Mouse (Mus musculus) hindbrain, postnatal 0 days (tissue): ENCODE data around the gene Olfr317. TPM values are rescaled to one million over a fixed set of nuclear protein-coding genes. Genes with fewer than 3 reads are reported as not detected.
"Not testable (repeated sequence)": the region's sequence is repeated elsewhere in the genome, so short reads cannot be mapped to it uniquely, and the experiment has no call there.

ENCODE experiments used
- ATAC-seq: fragments of 200-750 bp; cut with Nextera tagmentation; 2 replicates; pipeline ENCODE4 v1.8.0; 2017; ENCODE audit warnings: mild to moderate bottlenecking, moderate TSS enrichment, moderate library complexity
- DNase-seq: peaks from one replicate; pipeline ENCODE4 v3.0.0-alpha.2; 2015; ENCODE audit warnings: low spot score
- H3K27ac ChIP-seq: fragments of 300-500 bp; sonication (generic); 2 replicates; pipeline ENCODE4 v1.5.1; 2014; ENCODE audit warnings: mild to moderate bottlenecking
- H3K27me3 ChIP-seq: fragments of 300-500 bp; sonication (generic); 2 replicates; pipeline ENCODE4 v1.6.1; 2014; ENCODE audit warnings: low read length, mixed read lengths; ENCODE audit not compliant: insufficient read depth
- H3K36me3 ChIP-seq: fragments of 300-500 bp; sonication (generic); 2 replicates; pipeline ENCODE4 v1.6.1; 2014; ENCODE audit warnings: low read length, mixed read lengths; ENCODE audit not compliant: insufficient read depth
- H3K4me1 ChIP-seq: fragments of 300-500 bp; sonication (generic); 2 replicates; pipeline ENCODE4 v1.6.1; 2014; ENCODE audit warnings: antibody characterized with exemption, low read length, mixed read lengths; ENCODE audit not compliant: insufficient read depth
- H3K4me2 ChIP-seq: fragments of 300-500 bp; sonication (generic); 2 replicates; pipeline ENCODE4 v1.6.1; 2014; ENCODE audit warnings: low read depth, mild to moderate bottlenecking, low read length, moderate library complexity, mixed read lengths
- H3K4me3 ChIP-seq: fragments of 300-500 bp; sonication (generic); 2 replicates; pipeline ENCODE4 v1.5.1; 2014; ENCODE audit warnings: low read length
- H3K9ac ChIP-seq: fragments of 300-500 bp; sonication (generic); replicated peaks from 2 replicates; pipeline ENCODE4 v1.6.1; 2014; ENCODE audit warnings: mild to moderate bottlenecking, low read length, moderate library complexity, mixed read lengths
- H3K9me3 ChIP-seq: fragments of 300-500 bp; sonication (generic); 2 replicates; pipeline ENCODE4 v1.6.1; 2016; ENCODE audit warnings: low read length, mixed read lengths
- CTCF ChIP-seq: IDR thresholded peaks from 2 replicates; pipeline ENCODE4 v1.5.1; 2016; ENCODE audit warnings: antibody characterized with exemption, control low read depth, low read depth
- WGBS: fragments of 180-500 bp; shearing (Covaris S2); extraction: QIAGEN DNeasy Blood & Tissue Kit; methylation state at CpG from one replicate; pipeline ENCODE4 v1.1.7; 2014; 5-methylcytosine and 5-hydroxymethylcytosine counted together
- polyA plus RNA-seq: library from polyadenylated mRNA; unstranded; fragments of >200 nt; fragmentation: Nextera tagmentation; extraction: Ambion mirVana; gene quantifications from 2 replicates; pipeline ENCODE4 v1.2.1, GENCODE M21; 2015
- total RNA-seq: library from RNA; depleted of rRNA; stranded (reverse); fragments of >200 nt; gene quantifications from 2 replicates; pipeline ENCODE4 v1.2.3, GENCODE M21; 2014; rRNA removed

Olfr317 gene
- total RNA-seq (1.7 and 2.3 TPM in 2 replicates), polyA plus RNA-seq (0.08 and 0.18 TPM in 2 replicates)

- no peaks in the 10 kb centered on the region for H3K36me3 ChIP-seq
- H3K27ac ChIP-seq = no peak within 1 kb of the TSS
- no peak within 1 kb of the TSS for H3K4me2 ChIP-seq
- WGBS = 80% methylated on average over 4 of the region's 4 CpGs
- no peak within 1 kb of the TSS for H3K4me3 ChIP-seq
- no peak for DNase-seq
- ATAC-seq = no peak
- H3K9me3 ChIP-seq = no peaks in the 10 kb centered on the region
- H3K27me3 ChIP-seq = no peaks in the 10 kb centered on the region
- TF ChIP-seq CTCF = no peak
- H3K9ac ChIP-seq = no peak within 1 kb of the TSS
- H3K4me1 ChIP-seq = no peaks in the 10 kb centered on the region
Measured at GRCm38 (mm10) chr11:58738792-58739262, at the start of gene Olfr317. Gene Olfr317, minus strand, starts transcription at chr11:58739212.

DNA sequence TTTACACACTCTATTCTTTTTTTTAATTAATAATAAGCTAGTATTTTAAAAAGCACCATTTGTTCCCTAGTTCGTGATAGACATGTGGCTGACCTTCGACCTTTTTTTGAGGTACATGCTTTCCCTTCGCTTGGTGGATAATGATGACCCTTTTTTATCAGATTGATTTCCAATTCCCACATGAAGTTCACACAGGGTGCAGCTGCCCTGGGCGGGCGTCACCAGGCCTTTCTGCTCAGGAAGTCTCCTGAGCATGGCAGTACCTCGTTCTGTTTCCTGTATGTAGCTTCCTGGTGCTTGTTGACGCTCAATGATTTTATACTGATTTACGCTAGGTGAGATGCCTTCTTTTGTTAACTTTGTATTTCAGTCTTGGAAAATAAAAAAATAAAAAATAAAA lies 49.3 kb upstream of the Olfr317 start:
- H3K36me3 ChIP-seq = no peaks in the 10 kb centered on the region
- no peak for TF ChIP-seq CTCF
- DNase-seq (no peak), ATAC-seq (no peak)
- no peak overlapping the region for H3K27ac ChIP-seq
- H3K4me3 ChIP-seq = no peak overlapping the region
- H3K27me3 ChIP-seq = no peaks in the 10 kb centered on the region
- no peak overlapping the region for H3K4me2 ChIP-seq
- no peak overlapping the region for H3K9ac ChIP-seq
- H3K9me3 ChIP-seq = no peaks in the 10 kb centered on the region
- WGBS = 85% methylated on average over 8 of the region's 8 CpGs
- no peaks in the 10 kb centered on the region for H3K4me1 ChIP-seq

DNA sequence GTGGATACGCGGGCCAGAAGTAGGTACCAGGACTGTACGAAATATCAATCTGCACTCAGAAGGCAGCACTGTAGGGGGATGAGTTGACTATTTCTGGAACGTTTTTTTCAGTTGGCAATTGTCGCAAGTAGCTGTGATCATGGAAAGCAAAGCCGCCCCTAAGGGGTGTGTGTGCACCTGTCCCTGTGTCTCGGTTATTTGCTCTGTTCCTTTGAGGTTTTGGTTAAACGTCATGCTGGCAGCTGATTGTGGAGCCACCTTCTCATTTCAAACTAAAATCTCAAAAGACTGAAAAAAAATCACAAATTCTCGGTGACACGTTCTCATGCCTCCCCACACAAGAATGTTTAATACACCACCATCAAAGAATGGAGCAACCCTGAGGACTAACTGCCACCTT lies 48.6 kb upstream of the Olfr317 start:
- ATAC-seq (no peak), DNase-seq (no peak)
- H3K36me3 ChIP-seq = no peaks in the 10 kb centered on the region
- TF ChIP-seq CTCF = no peak
- no peaks in the 10 kb centered on the region for H3K27me3 ChIP-seq
- 87% methylated on average over 10 of the region's 10 CpGs for WGBS
- H3K9ac ChIP-seq = no peak overlapping the region
- no peaks in the 10 kb centered on the region for H3K9me3 ChIP-seq
- H3K4me1 ChIP-seq = no peaks in the 10 kb centered on the region
- H3K27ac ChIP-seq = no peak overlapping the region
- H3K4me2 ChIP-seq = no peak overlapping the region
- no peak overlapping the region for H3K4me3 ChIP-seq

DNA sequence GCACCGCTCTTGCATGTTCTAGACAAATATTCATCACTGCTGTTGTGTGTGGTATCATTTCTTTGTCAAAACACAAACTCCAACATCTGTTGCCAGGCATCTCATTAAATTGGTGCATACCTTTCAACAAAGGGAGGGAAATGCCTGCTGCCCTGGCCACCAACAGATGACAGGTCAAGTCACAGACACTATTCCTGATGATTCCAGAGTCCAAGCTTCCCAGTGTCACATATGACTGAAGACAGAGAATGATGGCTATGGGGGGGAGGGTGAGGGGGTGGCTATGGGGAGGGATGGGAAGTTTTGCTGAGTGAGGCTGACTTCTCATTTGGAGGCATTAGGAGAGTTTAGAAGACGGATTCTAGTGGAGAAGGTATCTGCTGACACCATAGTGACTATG lies 45.2 kb upstream of the Olfr317 start:
- H3K36me3 ChIP-seq = no peaks in the 10 kb centered on the region
- H3K4me1 ChIP-seq = no peaks in the 10 kb centered on the region
- H3K4me2 ChIP-seq = no peak overlapping the region
- no peak overlapping the region for H3K9ac ChIP-seq
- whole genome bisulfite sequencing = 86% methylated on average over 2 of the region's 2 CpGs
- H3K27ac ChIP-seq = no peak overlapping the region
- ATAC-seq = no peak
- H3K27me3 ChIP-seq = no peaks in the 10 kb centered on the region
- no peak for DNase-seq
- H3K4me3 ChIP-seq = no peak overlapping the region
- TF ChIP-seq CTCF = no peak
- no peaks in the 10 kb centered on the region for H3K9me3 ChIP-seq

- no peak for TF ChIP-seq CTCF
- Histone ChIP-seq H3K36me3 (no peaks in the 10 kb centered on the region), H3K4me2 (no peak within 1 kb of the TSS), H3K4me1 (no peaks in the 10 kb centered on the region), H3K9ac (no peak within 1 kb of the TSS), H3K4me3 (no peak within 1 kb of the TSS), H3K27ac (no peak within 1 kb of the TSS), H3K9me3 (no peaks in the 10 kb centered on the region), H3K27me3 (no peaks in the 10 kb centered on the region)
- no peak for ATAC-seq
- 84% methylated on average over 6 of the region's 6 CpGs for WGBS
- DNase-seq = no peak
Measured at GRCm38 (mm10) chr11:58782480-58783089, 43.6 kb upstream of the Olfr317 start, which contains the start of gene Olfr314. Gene Olfr314, plus strand, starts transcription at chr11:58782952.

GRCm38 (mm10) chr11:58772888-58773287 lies 33.9 kb upstream of the Olfr317 start, which contains the start of gene Olfr315:
Gene Olfr315, plus strand, starts transcription at chr11:58773188.
- no peak for TF ChIP-seq CTCF
- Histone ChIP-seq H3K4me2 (no peak within 1 kb of the TSS), H3K27ac (no peak within 1 kb of the TSS), H3K27me3 (no peaks in the 10 kb centered on the region), H3K4me1 (no peaks in the 10 kb centered on the region), H3K4me3 (no peak within 1 kb of the TSS), H3K36me3 (no peaks in the 10 kb centered on the region), H3K9ac (no peak within 1 kb of the TSS), H3K9me3 (no peaks in the 10 kb centered on the region)
- no peak for ATAC-seq
- DNase-seq = no peak

- DNase-seq = no peak
- no peak for ATAC-seq
- WGBS = 88% methylated on average over 2 of the region's 2 CpGs
- Histone ChIP-seq H3K4me1 (no peaks in the 10 kb centered on the region), H3K27ac (no peak within 1 kb of the TSS), H3K27me3 (no peaks in the 10 kb centered on the region), H3K4me2 (no peak within 1 kb of the TSS), H3K4me3 (no peak within 1 kb of the TSS), H3K9ac (no peak within 1 kb of the TSS), H3K36me3 (no peaks in the 10 kb centered on the region), H3K9me3 (no peaks in the 10 kb centered on the region)
- no peak for TF ChIP-seq CTCF
Measured at GRCm38 (mm10) chr11:58752434-58752833, 13.4 kb upstream of the Olfr317 start, which contains the start of gene Olfr316. Gene Olfr316, plus strand, starts transcription at chr11:58752734.

DNA sequence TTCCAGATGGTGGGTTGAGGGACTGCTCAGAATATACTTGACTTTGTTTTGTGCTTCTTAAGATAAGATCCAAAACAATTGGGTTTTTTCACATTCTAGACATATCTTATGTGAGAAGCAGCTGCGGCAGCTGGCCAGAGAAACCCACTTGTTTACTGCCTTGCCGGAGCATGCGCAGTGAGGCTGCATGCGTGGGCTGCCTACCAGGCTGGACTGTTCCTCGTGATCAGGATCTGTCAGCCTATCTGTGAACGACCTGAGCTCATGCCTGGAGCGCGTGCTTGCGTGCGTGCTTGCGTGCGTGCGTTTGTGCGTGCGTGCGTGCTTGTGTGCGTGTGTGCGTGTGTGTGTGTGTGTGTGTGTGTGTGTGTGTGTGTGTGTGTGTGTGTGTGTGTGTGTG lies 12.1 kb upstream of the Olfr317 start:
- not testable (repeated sequence) for H3K9ac ChIP-seq, H3K36me3 ChIP-seq, H3K4me3 ChIP-seq, DNase-seq, H3K27me3 ChIP-seq, H3K9me3 ChIP-seq, H3K4me2 ChIP-seq, ATAC-seq, H3K4me1 ChIP-seq, H3K27ac ChIP-seq
- 89% methylated on average over 18 of the region's 18 CpGs for WGBS
